Mouse (Mus musculus): ENCODE measurements around the gene Paqr7.

- TF ChIP-seq CTCF (IDR thresholded peaks at IDR 0.05; ENCODE audit: borderline replicate concordance, insufficient read depth, low read length) (no peak), POLR2A (IDR thresholded peaks at IDR 0.05; ENCODE audit: low read depth, low read length) (no peak)
Measured at GRCm38 (mm10) chr4:134517719-134518118, 21.2 kb downstream of the Paqr7 start.
